Mouse (Mus musculus) intestine, embryonic 16.5 days (tissue): ENCODE results near the gene Arfgap3. TPM values are rescaled to one million over a fixed set of nuclear protein-coding genes. Genes with fewer than 3 reads are reported as not detected.
A peak's percentile ranks its signal among the peaks of the same experiment; 100 is the strongest.
"Not testable (repeated sequence)": the region's sequence is repeated elsewhere in the genome, so short reads cannot be mapped to it uniquely, and the experiment has no call there.

Experiments
- ATAC-seq: fragments of 200-750 bp; cut with Nextera tagmentation; 2 replicates; pipeline ENCODE4 v1.8.0; 2017; ENCODE audit warnings: moderate TSS enrichment, moderate library complexity
- H3K27ac ChIP-seq: fragments of 300-500 bp; sonication (generic); 2 replicates; pipeline ENCODE4 v1.5.1; 2014; ENCODE audit warnings: mild to moderate bottlenecking, low read length
- H3K27me3 ChIP-seq: fragments of 300-500 bp; sonication (generic); replicated peaks from 2 replicates; pipeline ENCODE4 v1.6.1; 2014; ENCODE audit warnings: low read length, control low read depth, mixed read lengths; ENCODE audit not compliant: control insufficient read depth, insufficient read depth
- H3K36me3 ChIP-seq: fragments of 300-500 bp; sonication (generic); 2 replicates; pipeline ENCODE4 v1.6.1; 2014; ENCODE audit warnings: low read length, control low read depth; ENCODE audit not compliant: control insufficient read depth, insufficient read depth
- H3K4me1 ChIP-seq: fragments of 300-500 bp; sonication (generic); 2 replicates; pipeline ENCODE4 v1.6.1; 2014; ENCODE audit warnings: low read length, control low read depth, mixed read lengths; ENCODE audit not compliant: control insufficient read depth, insufficient read depth
- H3K4me2 ChIP-seq: fragments of 300-500 bp; sonication (generic); 2 replicates; pipeline ENCODE4 v1.6.1; 2014; ENCODE audit warnings: low read depth, low read length, control low read depth
- H3K4me3 ChIP-seq: fragments of 300-500 bp; sonication (generic); 2 replicates; pipeline ENCODE4 v1.5.1; 2014; ENCODE audit warnings: mild to moderate bottlenecking, low read length
- H3K9ac ChIP-seq: fragments of 300-500 bp; sonication (generic); 2 replicates; pipeline ENCODE4 v1.6.1; 2014; ENCODE audit warnings: low read depth, low read length
- H3K9me3 ChIP-seq: fragments of 300-500 bp; sonication (generic); 2 replicates; pipeline ENCODE4 v1.6.1; 2016; ENCODE audit warnings: low read length, control low read depth; ENCODE audit not compliant: control insufficient read depth
- WGBS: fragments of 180-500 bp; shearing (Covaris S2); extraction: QIAGEN DNeasy Blood & Tissue Kit; methylation state at CpG from one replicate; pipeline ENCODE4 v1.1.7; 2014; 5-methylcytosine and 5-hydroxymethylcytosine counted together
- polyA plus RNA-seq: library from polyadenylated mRNA; unstranded; fragments of >200 nt; fragmentation: Nextera tagmentation; extraction: Ambion mirVana; gene quantifications from 2 replicates; pipeline ENCODE4 v1.2.1, GENCODE M21; 2015

The Arfgap3 gene
- polyA plus RNA-seq, 1 experiment from 2014 or later, result 77.9 TPM

DNA sequence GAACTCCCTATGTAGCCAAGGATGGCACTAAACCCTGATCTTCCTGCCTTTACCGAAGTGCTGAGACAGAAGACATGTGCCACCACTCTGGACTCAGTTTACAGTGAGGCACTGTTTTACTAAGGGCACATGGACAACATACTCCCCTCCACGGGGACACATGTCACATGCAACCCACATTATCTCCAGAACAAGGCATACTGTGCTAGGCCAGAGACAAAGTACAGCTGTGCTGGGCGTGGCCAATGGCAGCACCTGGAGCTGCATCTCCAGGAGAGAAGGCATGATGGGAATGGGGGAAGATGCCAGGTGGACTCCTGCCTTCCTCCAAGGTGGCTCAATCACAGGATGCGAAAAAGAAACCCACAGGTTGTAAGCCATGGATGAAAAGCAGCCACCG lies 21.1 kb downstream of the Arfgap3 start:
- H3K36me3 ChIP-seq, result peaks cover 36% of the 10 kb centered on the region
- H3K27me3 ChIP-seq, result no peaks in the 10 kb centered on the region
- H3K4me1 ChIP-seq, result no peaks in the 10 kb centered on the region
- no peak overlapping the region for H3K4me3 ChIP-seq
- no peak overlapping the region for H3K4me2 ChIP-seq
- H3K9me3 ChIP-seq, result no peaks in the 10 kb centered on the region
- H3K27ac ChIP-seq, result no peak overlapping the region
- H3K9ac ChIP-seq, result no peak overlapping the region
- WGBS, result 80% methylated on average over 5 of the region's 5 CpGs
- ATAC-seq, result peak; percentile 57

DNA sequence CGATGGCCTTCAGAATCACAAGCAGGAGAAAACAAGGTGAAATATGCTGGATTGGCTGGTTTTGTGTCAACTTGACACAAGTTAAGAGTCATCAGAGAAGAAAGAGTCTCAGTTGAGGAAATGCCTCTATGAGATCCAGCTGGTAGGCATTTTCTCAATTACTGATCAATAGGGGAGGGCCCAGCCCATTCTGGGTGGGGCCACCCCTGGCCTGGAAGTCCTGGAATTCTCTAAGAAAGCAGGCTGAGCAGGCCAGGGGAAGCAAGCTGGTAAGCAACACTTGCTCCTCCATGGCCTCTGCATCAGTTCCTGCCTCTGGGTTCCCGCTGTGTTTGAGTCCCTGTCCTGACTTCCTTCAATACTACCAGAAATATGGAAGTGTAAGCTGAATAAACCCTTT lies 27.0 kb downstream of the Arfgap3 start:
- Histone ChIP-seq H3K36me3 (peaks cover 38% of the 10 kb centered on the region), H3K4me3 (no peak overlapping the region), H3K9me3 (no peaks in the 10 kb centered on the region), H3K4me2 (no peak overlapping the region), H3K27me3 (no peaks in the 10 kb centered on the region), H3K27ac (no peak overlapping the region), H3K4me1 (no peaks in the 10 kb centered on the region), H3K9ac (no peak overlapping the region)
- WGBS, result 90% methylated on average over 2 of the region's 2 CpGs
- no peak for ATAC-seq

- H3K4me1 ChIP-seq, result no peaks in the 10 kb centered on the region
- H3K4me2 ChIP-seq, result no peak overlapping the region
- WGBS, result 66% methylated on average over 1 of the region's 1 CpGs
- no peak for ATAC-seq
- H3K9me3 ChIP-seq, result no peaks in the 10 kb centered on the region
- H3K4me3 ChIP-seq, result no peak overlapping the region
- H3K27me3 ChIP-seq, result no peaks in the 10 kb centered on the region
- peaks cover 25% of the 10 kb centered on the region; the same call in 1 of the 2 replicates for H3K36me3 ChIP-seq
- no peak overlapping the region for H3K9ac ChIP-seq
- H3K27ac ChIP-seq, result no peak overlapping the region
These were observed 35.1 kb downstream of the Arfgap3 start for GRCm38 (mm10) chr15:83314914-83315313.

DNA sequence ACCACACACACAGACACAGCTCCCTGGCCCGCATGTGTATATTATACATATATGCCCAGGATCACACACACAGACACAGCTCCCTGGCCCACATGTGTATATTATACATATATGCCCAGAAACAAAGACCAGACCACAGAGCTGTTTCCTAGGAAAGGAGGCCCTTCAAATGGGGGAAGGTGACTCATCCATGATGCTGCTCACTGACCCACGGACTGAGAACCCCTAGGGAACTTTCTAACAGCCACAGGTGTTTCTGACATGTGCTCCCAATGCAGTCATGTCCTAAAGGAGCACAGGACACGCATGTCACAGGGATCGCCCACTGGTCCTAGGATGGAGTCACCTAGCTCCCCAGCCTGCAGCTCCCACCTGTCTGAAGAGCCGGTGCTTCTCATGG lies 40.2 kb downstream of the Arfgap3 start:
- ATAC-seq, result no peak
- no peaks in the 10 kb centered on the region for H3K9me3 ChIP-seq
- peaks cover 23% of the 10 kb centered on the region; the same call in 1 of the 2 replicates for H3K36me3 ChIP-seq
- H3K27ac ChIP-seq, result no peak overlapping the region
- peaks cover 12% of the 10 kb centered on the region for H3K4me1 ChIP-seq
- H3K4me2 ChIP-seq, result no peak overlapping the region
- 91% methylated on average over 5 of the region's 5 CpGs for WGBS
- H3K4me3 ChIP-seq, result no peak overlapping the region
- no peak overlapping the region for H3K9ac ChIP-seq
- no peaks in the 10 kb centered on the region for H3K27me3 ChIP-seq

GRCm38 (mm10) chr15:83308708-83309107 lies 41.3 kb downstream of the Arfgap3 start:
- H3K27ac ChIP-seq, H3K9ac ChIP-seq, ATAC-seq, H3K27me3 ChIP-seq, H3K4me2 ChIP-seq, H3K9me3 ChIP-seq, H3K4me3 ChIP-seq: not testable (repeated sequence)
- WGBS, result 88% methylated on average over 1 of the region's 1 CpGs
- peaks cover 21% of the 10 kb centered on the region for H3K4me1 ChIP-seq
- peaks cover 29% of the 10 kb centered on the region for H3K36me3 ChIP-seq

DNA sequence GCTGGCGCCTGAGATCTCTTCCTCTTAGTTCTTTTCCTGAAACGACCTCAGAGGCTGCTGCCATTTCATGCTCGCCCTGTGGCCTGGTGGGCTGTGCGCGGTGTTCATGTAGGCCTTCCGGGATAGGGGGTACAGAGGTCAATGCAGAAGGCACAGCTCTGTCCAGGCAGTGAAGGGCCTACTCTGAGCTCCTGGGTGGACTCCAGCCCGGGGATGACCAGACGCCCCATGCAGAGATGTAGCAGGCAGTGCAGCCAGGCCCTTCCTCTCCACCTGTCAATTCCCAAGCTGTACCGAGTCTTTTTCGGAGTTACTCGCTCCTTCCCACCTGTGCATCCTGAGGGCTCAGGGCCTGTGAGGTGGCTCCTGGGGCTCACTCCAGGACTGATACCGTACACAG lies 43.9 kb downstream of the Arfgap3 start:
- peaks cover 23% of the 10 kb centered on the region for H3K36me3 ChIP-seq
- H3K27ac ChIP-seq, result peak overlapping the region; percentile 82
- ATAC-seq, result no peak
- no peak overlapping the region for H3K9ac ChIP-seq
- no peaks in the 10 kb centered on the region for H3K9me3 ChIP-seq
- no peaks in the 10 kb centered on the region for H3K27me3 ChIP-seq
- H3K4me1 ChIP-seq, result peaks cover 21% of the 10 kb centered on the region
- H3K4me2 ChIP-seq, result no peak overlapping the region
- WGBS, result 86% methylated on average over 12 of the region's 12 CpGs
- no peak overlapping the region for H3K4me3 ChIP-seq

GRCm38 (mm10) chr15:83305192-83305921 lies 44.7 kb downstream of the Arfgap3 start:
- H3K4me2 ChIP-seq, result no peak overlapping the region
- no peak overlapping the region for H3K4me3 ChIP-seq
- ATAC-seq, result peak; percentile 88
- peaks cover 21% of the 10 kb centered on the region for H3K4me1 ChIP-seq
- 60% methylated on average over 12 of the region's 12 CpGs for WGBS
- H3K36me3 ChIP-seq, result peaks cover 23% of the 10 kb centered on the region
- no peaks in the 10 kb centered on the region for H3K9me3 ChIP-seq
- peak overlapping the region; percentile 30; the same call in 1 of the 2 replicates for H3K9ac ChIP-seq
- no peaks in the 10 kb centered on the region for H3K27me3 ChIP-seq
- H3K27ac ChIP-seq, result peak overlapping the region; percentile 82

DNA sequence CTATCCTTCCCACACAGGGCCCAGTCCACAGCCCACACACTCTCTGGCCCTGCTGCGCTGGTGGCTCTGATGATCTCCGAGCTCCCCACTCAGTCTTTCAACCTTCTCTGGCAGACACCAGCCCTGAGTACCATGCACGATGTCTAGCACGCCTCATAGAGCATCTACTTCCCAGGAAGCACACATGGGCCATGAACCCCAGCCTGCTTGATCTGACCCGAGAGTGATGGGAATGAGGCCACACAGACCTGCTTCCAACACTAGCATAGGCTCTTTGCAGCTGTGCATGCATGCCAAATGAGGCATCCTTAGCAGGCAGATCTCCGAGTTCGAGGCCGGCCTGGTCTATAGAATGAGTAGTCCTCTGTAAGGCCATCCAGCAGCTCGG lies 45.2 kb downstream of the Arfgap3 start:
- H3K27me3 ChIP-seq, result no peaks in the 10 kb centered on the region
- H3K27ac ChIP-seq, result peak overlapping the region; percentile 82

DNA sequence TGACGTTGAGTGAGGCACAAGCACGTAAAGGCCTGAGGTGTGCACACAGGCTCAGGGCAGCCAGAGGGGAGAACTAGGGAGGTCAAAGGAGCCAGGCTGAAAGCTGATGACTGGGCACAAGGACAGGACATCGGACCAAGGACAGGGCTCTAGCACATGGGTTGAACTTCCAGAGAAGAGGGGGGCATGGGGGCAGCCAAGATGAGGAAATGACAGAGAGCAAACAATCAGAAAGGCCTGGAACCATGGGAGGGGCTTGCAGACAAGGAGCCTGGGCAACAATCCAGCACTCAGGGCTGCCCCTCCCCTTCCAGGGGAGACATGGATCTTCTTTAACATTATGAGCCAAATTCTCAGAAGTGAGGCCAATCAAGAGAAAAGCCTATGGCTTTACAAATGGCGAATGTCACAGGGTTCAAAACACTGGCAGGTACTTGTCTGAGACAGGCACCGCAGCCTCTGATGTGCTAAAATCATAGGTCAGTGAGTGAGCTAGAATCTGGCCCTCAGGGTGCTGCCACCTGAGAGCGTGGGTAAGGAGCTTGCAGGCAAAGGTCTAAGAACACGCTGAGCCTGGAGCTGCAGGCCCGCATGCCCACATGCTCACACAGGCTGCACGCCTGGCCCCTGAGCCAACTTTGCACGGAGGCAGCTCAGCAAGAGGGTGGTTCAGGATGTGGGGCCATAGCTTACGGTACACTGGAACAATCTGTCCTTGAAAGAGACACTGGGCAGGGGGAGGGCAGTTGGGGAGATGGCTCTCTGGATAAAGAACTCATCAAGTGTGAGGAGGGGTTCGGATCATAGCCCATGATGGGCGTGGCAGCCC lies 46.2 kb downstream of the Arfgap3 start:
- no peak overlapping the region for H3K4me2 ChIP-seq
- H3K27me3 ChIP-seq, result no peaks in the 10 kb centered on the region
- peaks cover 21% of the 10 kb centered on the region for H3K4me1 ChIP-seq
- 76% methylated on average over 13 of the region's 13 CpGs for WGBS
- no peaks in the 10 kb centered on the region for H3K9me3 ChIP-seq
- no peak overlapping the region for H3K27ac ChIP-seq
- ATAC-seq, result 0 out of 2 replicates have a peak, but pooled peaks have one; percentile 19
- H3K9ac ChIP-seq, result 0 out of 2 replicates have a peak overlapping the region, but pooled peaks have one; percentile 17
- no peak overlapping the region for H3K4me3 ChIP-seq
- peaks cover 27% of the 10 kb centered on the region for H3K36me3 ChIP-seq

More for the DNA sequence above, 45.2 kb downstream of the Arfgap3 start:
- 0 out of 2 replicates have a peak, but pooled peaks have one; percentile 5 for ATAC-seq
- Histone ChIP-seq H3K4me2 (no peak overlapping the region), H3K9me3 (no peaks in the 10 kb centered on the region), H3K9ac (0 out of 2 replicates have a peak overlapping the region, but pooled peaks have one; percentile 30), H3K4me1 (peaks cover 21% of the 10 kb centered on the region), H3K4me3 (no peak overlapping the region), H3K36me3 (peaks cover 22% of the 10 kb centered on the region)
- WGBS, result 92% methylated on average over 9 of the region's 9 CpGs
